Mouse (Mus musculus): Measurements from ENCODE around the gene 4933402D24Rik. TPM values are rescaled to one million over a fixed set of nuclear protein-coding genes. Genes with fewer than 3 reads are reported as not detected.

4933402D24Rik gene
- total and polyA plus RNA-seq, 2 experiments from 2014 or later = 0.25 to 0.62 TPM

DNA sequence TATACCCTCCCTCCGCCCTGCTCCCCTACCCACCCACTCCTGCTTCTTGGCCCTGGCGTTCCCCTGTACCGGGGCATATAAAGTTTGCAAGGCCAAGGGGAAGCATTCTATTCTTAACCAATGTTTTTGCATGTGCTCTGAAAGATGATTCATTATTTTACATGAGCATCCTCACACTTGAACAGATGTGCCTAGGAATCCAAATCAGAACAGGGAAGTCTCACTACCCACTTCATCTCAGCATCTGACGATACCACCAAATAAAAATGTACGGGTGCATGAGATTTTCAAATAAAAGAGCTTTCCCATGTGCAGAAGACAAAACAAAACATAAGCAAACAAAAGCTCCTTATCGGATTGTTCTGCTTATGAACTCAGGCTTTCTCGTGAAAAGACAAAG is 48.9 kb downstream of the 4933402D24Rik start:
- no peak overlapping the region for H3K4me3 ChIP-seq (ENCODE audit: low read depth, low read length)
- H3K4me1 ChIP-seq (ENCODE audit: insufficient read depth) = no peaks in the 10 kb centered on the region
- ATAC-seq = no peak
- no peak overlapping the region for H3K4me2 ChIP-seq (ENCODE audit: low read depth)
- 74% methylated on average over 7 of the region's 7 CpGs for WGBS
- no peaks in the 10 kb centered on the region for H3K36me3 ChIP-seq (ENCODE audit: insufficient read depth)
- no peak for DNase-seq
- no peak overlapping the region for H3K27ac ChIP-seq (ENCODE audit: low read depth, low read length)
- H3K9ac ChIP-seq = no peak overlapping the region
- no peaks in the 10 kb centered on the region for H3K9me3 ChIP-seq (ENCODE audit: low read length)
- no peaks in the 10 kb centered on the region for H3K27me3 ChIP-seq (ENCODE audit: insufficient read depth, low read length)
- TF ChIP-seq CTCF (IDR thresholded peaks at IDR 0.05; ENCODE audit: low read depth) = no peak

DNA sequence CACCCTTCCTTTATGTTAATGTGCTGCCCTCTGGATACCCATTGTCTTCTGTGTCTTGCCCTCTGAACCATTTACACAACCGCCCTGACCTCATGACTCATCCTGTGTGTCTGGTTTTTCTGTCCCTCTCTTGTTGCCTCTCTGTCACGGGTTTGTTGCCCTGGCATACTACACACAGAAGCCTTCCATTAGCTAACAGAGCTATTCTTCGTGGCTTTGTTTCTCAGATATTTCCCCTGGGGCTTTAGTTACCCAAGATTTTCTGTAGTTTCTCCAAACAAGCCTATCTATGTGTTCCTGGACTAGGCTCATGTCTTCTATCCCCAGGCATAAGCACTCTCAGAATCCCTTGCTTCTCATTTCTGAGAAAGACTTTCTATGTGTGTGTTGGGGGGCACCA is 60.2 kb downstream of the 4933402D24Rik start:
- Histone ChIP-seq H3K4me3 (ENCODE audit: low read depth, low read length) (no peak overlapping the region), H3K9ac (no peak overlapping the region), H3K9me3 (ENCODE audit: low read length) (no peaks in the 10 kb centered on the region), H3K27ac (ENCODE audit: low read depth, low read length) (no peak overlapping the region), H3K4me2 (ENCODE audit: low read depth) (no peak overlapping the region), H3K4me1 (ENCODE audit: insufficient read depth) (no peaks in the 10 kb centered on the region), H3K27me3 (ENCODE audit: insufficient read depth, low read length) (no peaks in the 10 kb centered on the region), H3K36me3 (ENCODE audit: insufficient read depth) (no peaks in the 10 kb centered on the region)
- WGBS = 80% methylated on average over 3 of the region's 3 CpGs
- ATAC-seq (no peak), DNase-seq (no peak)
- TF ChIP-seq CTCF (IDR thresholded peaks at IDR 0.05; ENCODE audit: low read depth) = no peak

DNA sequence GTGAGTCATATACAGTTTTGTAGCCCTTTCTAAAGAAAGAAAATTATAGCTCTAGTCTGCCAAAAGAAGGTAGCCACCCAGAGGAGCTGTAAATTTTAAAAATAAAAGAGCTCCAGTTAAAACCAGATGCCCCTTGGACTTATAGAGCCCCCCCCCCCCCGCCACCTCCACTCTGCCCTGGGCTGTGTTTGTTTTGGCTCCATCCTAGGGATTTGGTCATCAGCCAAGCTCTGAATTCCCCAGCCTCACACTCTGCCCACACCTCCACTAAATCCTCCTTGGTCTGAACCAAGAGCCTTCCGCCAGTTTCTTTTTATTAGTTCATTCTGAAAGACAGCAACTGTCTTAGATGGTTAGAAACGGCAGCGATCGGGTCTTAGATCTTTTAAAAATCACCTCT is 63.3 kb downstream of the 4933402D24Rik start:
- H3K9ac ChIP-seq = no peak overlapping the region
- TF ChIP-seq CTCF (IDR thresholded peaks at IDR 0.05; ENCODE audit: low read depth) = no peak
- ATAC-seq = no peak
- H3K4me1 ChIP-seq (ENCODE audit: insufficient read depth) = no peaks in the 10 kb centered on the region
- no peak overlapping the region for H3K27ac ChIP-seq (ENCODE audit: low read depth, low read length)
- no peaks in the 10 kb centered on the region for H3K36me3 ChIP-seq (ENCODE audit: insufficient read depth)
- no peak overlapping the region for H3K4me3 ChIP-seq (ENCODE audit: low read depth, low read length)
- no peak overlapping the region for H3K4me2 ChIP-seq (ENCODE audit: low read depth)
- H3K27me3 ChIP-seq (ENCODE audit: insufficient read depth, low read length) = no peaks in the 10 kb centered on the region
- no peak for DNase-seq
- 61% methylated on average over 5 of the region's 5 CpGs for WGBS
- no peaks in the 10 kb centered on the region for H3K9me3 ChIP-seq (ENCODE audit: low read length)

Other genes starting within 250 kb of the 4933402D24Rik start
- gene Gm39653, start 153.3 kb downstream of the 4933402D24Rik start, total RNA-seq (2014; rRNA removed) = not detected in 2 replicates
- gene Gm39653, start 153.3 kb downstream of the 4933402D24Rik start, polyA plus RNA-seq (2015; fragmentation: Nextera tagmentation; extraction: Ambion mirVana) = not detected in 2 replicates
- 0.08 TPM in 1 of 2 replicates, not detected in the other for gene Dytn, start 82.3 kb downstream of the 4933402D24Rik start, total RNA-seq (2014; rRNA removed)
- gene Dytn, start 82.3 kb downstream of the 4933402D24Rik start, polyA plus RNA-seq (2015; fragmentation: Nextera tagmentation; extraction: Ambion mirVana) = not detected in 2 replicates
- 1.6 and 2.0 TPM in 2 replicates for gene Mdh1b, start 38.9 kb downstream of the 4933402D24Rik start, total RNA-seq (2014; rRNA removed)
- 0.26 and 0.86 TPM in 2 replicates for gene Mdh1b, start 38.9 kb downstream of the 4933402D24Rik start, polyA plus RNA-seq (2015; fragmentation: Nextera tagmentation; extraction: Ambion mirVana)
- 16.0 and 18.5 TPM in 2 replicates for gene Fastkd2, start 38.7 kb downstream of the 4933402D24Rik start, total RNA-seq (2014; rRNA removed)
- 26.3 and 27.5 TPM in 2 replicates for gene Fastkd2, start 38.7 kb downstream of the 4933402D24Rik start, polyA plus RNA-seq (2015; fragmentation: Nextera tagmentation; extraction: Ambion mirVana)